Mouse (Mus musculus) gastrocnemius, postnatal 25 days (tissue): ENCODE measurements at regions not wholly inside any gene's neighbourhood (a gene's known extent, or its start where the extent isn't known, plus 50 kb on each side); places are given as distances from the start of the nearest gene placed in this dataset.

Experiments used
- DNase-seq: peaks from one replicate; pipeline ENCODE4 v3.0.0; 2022

DNA sequence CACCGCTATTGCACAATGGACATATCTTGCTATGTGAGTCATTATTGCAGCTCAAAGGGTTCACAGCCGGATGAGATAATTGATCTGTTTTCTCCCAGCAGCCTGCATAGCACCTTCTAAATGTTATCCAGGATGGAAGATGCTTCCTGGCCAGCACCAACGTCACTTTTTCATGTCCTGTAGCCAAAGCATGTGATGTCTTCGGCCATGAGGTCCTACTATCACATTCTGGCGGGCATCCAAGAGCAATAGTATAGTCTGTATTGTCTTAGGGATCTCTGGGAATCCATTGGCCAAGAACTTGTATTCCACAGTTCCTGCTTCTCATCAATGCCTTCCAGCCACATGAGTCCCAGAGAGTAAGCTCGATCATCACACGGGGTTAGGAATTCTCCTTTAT lies 70.6 kb downstream of the Npy start:
- no peak for DNase-seq

DNA sequence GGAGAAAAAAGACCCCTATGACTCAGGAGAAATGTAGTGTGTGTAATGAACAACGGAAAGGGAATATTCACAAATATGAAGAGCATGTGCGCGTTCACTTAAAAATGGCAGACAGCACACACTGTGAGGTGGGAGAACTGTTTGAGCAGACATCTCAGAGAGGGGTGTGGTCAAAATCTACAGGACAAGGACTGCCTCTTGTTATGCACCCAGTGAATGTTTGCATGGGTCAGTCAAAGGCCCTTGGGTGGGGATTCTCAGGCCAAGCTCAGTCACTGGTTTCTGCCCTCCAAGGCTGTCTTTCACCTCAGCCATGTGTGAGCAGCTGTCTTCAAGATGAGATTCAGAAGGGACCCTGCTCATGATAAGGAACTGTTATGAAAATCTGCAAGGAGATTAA lies 76.6 kb downstream of the Npy start:
- DNase-seq: no peak

DNA sequence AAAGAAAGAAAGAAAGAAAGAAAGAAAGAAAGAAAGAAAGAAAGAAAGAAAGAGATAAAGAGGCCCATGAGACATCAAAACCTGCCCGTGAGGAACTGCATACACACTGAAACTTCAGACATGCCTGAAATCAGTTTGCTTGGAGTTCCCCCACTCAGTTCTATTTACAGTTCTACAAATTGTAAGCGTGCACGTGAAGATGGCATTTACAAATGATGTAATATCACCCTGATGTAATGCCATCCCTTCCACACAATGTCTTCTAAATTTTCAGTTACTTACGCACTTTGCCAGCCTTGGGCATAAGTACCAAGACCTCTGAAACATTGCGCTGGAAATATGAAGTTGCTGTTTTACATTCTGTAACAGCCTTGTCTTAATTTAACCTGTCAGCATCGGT lies 79.0 kb downstream of the Npy start:
- no peak for DNase-seq

DNA sequence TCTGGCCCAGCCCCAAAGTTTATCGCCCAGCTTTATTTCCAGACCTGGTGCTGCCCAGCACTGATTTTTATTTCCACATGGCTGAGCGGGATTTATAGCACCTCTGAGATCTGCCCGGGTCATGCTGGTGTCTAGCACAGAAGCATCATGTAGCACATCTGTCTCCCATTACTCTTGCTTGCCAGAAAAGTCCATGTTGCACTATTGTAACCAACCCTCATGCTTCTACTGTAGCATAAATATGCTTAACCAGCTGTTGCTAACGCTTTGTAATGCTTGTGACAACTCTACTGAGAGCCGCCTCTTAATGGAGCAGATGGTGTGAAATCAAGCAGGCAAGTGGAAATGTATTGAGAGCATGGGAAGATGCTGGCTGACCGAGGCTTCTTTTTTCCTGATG lies 81.5 kb downstream of the Npy start:
- DNase-seq: no peak

DNA sequence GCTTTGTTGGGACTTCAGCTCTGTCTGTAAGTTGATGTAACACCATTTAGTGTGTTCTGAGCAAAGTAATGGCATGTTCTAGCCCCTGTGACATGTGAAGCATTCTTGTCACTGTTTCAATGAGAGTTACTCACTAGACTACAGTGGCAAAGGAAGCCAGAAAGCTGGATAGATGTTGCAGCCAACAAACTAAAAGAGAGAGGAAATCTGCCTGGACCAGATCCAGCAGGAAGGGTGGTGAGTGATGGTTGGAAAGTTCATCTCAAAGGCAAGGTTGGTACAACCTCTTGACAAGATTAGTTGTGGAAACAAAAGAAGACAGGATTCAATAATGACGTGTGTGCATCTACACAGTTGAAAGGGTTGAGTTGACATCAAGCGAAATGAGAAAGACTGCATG lies 83.9 kb downstream of the Npy start:
- DNase-seq: no peak

DNA sequence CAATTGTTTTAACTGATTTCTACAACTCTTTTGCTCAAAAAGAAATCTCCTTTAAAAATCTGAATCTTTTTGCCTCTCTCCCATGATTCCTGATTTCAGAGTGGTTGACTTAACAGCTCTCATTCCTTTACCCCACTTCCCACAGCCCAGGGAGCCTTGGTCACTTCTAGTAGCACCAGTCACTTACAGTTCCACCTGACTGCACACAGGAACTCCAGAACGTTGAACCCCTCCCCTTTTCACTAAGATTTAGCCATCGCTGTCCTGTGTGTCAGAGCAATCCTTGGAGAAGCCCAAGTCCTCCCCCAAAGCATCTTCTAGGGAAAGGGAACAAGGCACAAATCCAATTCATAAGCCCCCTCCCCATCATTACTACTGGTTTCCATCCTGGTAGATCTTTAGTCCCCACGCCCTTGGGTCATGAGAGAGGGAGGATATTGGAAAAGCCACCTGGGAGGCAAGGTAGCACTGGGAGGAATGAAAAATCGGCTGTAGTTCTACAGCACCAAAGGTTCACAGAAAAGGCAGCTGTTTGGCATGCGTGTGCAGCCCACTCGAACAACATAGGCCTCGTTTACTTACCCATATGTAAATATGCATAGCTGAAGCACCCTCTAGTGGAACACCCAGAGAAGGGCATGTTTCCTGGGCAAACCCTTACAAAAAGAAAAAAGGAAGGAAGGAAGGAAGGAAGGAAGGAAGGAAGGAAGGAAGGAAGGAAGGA lies 96.7 kb downstream of the Npy start:
- no peak for DNase-seq

DNA sequence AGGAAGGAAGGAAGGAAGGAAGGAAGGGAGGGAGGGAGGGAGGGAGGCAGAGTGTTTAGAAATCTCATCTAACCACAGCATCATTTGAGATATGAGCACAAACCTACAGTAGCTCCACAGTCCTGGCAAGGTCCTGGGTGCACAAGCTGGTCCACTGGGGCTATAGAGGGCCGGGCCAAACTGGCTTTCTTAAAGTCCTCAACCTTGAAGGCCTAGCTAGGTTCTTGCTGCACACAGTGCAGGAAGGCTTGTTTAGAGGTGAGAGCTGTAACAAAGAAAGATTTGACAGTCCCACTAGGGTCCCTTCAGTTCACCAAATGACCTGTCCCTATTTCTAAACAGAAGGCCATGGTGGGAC lies 97.3 kb downstream of the Npy start:
- DNase-seq: no peak

DNA sequence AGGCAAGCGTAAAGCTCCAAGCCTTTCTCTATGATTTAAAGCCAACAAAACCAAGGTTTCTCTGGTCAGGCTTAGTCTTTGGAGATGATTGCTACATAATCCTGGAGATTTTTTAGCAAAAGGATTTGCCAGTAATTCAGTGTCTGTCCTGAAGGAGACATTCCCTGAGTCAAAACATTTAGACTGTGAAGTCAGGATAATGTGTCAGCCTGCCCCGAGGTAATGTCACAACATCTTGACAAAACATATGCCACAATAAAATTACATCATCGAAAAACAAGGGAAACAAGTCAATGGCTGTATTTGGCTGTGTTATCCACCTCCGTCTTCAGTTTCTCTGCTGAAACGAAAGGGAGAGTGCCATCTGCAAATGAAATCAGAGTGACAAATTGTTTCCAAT lies 101.8 kb downstream of the Npy start:
- no peak for DNase-seq

DNA sequence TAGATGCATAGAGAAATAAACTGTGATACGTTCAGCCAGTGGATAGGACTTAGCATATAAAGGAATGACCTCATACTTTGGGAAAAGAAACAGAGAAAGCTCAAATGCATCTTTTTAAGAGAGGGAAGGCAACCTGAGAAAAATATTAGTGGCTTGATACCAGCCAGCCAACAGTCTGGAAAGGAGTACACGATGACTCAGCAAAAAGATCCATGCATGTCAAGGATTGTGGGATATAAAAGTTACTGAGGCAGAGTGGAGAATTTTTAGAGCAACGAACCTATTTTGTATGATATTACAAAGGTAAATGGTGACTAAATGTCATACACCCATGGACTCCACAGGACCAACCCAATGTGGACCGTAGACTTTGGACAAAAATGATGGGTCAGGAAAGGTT lies 105.6 kb downstream of the Npy start:
- DNase-seq: no peak

DNA sequence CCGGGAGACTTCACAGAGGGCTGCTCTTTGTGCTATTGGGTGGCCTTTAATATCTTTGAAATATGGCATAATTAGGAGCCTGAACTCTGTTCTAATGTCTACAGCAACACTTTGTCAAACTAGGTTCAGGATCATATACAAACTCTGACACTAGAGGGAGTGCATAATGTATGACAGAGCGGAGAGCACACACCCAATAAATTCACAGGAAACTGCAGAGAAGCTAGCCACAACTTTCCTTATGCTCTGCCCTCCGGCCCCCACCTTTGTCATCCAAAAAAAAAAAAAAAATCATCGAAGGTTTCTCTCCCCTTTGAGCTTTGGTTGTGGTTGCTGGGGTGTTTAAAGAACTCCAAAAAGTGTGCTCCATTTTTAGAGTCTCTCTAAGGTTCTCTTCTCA lies 107.6 kb downstream of the Npy start:
- no peak for DNase-seq

DNA sequence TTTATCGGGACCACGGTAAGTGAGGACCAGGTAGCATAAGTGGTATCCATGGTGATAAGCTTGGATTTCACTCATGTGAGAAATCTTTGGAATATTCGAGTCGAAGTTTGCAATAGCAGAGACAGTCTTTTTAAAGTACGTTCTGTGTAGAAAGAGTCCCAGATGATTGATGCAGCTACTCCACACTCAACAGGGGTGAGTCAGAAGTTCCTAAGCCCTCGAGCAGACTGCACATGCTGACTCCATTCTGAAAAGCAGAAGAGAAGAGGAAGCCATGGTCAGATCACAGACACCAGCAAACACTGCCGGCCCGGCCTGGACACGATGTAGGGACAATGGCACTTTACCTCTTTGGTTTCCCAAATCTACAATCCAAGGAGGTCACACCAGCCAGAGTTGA lies 120.6 kb downstream of the Npy start:
- DNase-seq: no peak

DNA sequence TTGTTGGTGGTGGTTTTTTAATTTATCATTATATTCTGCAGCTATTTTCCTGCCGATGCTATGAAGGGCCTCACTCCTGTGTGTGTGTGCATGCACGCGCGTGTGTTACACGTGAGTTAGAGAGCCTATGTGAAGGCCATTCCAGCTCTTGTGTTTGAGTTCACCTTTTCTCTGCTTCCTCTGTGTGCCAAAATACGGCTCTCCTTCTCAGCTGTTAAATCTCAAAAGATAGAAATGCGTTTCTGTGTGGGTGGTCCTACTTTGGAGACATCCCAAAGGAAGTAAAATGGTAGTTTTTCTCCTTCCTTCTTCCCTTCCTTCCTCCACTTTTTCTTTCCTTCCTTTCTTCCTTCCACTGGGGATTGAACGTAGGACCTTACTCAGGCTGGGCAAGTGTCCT lies 136.4 kb downstream of the Npy start:
- no peak for DNase-seq

DNA sequence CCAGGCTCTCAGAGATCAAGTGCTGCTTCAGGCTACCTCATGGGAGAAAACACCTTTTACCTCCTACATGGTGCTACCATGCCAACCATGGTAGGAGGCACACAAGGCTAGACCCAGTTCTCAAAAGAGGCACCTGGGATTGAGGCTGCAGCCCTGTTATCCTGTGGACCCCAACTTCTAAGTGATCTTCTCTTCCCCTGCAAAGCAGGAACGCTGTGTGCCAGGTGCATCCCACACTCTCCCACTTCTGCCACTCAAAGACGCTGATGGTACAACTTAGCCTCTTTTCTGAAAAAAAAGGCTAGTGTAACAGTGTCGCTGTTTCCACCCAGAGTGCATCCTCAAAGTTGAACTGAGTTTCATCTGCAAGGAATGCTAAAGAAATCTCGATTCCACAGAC lies 138.7 kb downstream of the Npy start:
- no peak for DNase-seq

DNA sequence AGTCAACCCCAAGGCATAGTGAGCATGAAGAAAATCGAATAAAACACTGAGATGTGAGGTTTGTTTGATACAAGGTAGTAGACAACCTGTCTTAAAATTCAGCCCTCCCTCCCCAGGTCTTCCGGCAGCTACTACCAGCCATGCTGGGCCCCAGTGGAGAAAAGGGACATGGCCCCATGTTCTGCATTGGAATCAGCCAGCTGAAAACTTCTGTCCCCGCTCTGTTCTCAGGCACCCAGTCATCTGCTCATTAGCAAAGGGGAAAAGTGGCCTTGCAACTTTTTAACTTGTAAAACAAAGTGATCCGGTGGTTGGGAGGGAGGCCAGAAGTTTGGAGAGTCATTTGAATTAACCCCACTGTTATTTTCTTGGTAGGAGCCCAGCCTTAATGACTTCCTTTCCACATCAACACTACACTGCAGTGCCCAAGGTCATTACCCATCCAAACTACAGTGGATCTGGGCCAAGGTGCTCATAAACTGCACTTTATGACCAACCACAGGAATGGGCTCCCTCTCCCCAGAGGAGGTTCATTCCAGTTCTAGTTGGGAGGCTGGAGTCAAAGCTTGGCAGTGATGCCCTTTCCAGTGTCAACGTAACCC lies 143.5 kb downstream of the Npy start:
- DNase-seq: no peak

DNA sequence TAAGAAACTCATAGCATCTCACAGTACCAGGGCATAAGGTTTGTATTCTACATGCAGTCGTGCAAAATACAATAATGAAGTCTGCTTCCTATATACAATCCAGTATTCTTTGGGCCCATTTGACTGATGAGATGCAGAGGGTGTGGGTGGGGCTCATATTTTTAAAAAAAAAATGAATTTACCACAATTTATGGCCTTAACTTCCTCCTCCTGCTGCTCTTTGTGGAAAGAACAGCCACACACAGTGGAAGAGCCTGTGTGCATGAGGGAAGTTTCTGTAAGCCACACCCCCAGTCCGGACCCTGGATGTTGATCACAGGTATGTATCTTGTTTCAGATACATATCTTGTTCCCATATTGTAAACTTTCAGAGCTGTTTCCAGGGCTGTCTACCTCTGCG lies 143.5 kb upstream of the Mpp6 start:
- no peak for DNase-seq

DNA sequence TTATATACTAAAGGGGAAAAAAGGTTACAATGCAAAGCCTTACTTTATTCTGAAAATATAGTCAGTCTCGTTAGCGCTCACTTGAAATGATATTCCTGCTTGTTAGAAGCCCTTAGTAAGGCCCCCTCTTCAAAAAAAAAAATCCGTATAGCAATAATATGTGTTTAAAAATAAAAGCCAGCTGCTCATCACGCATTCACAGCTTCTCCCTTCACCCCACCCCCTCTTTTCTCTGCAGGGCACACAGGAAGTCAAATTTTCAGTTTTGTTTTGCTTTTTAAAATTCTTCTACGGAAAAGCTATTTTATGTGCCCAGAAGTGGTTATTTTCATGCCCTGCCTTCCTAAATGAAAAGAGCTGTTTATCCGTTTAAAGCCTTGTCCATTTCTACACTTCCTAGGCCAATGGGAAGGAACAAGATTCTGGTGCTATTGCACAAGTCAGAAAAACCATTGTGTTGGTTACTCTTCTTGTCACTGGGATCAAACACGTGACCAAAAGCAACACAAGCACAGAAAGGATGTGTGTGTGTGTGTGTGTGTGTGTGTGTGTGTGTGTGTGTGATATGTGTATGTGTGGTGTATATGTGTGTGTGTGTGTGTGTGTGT lies 136.7 kb upstream of the Mpp6 start:
- no peak for DNase-seq

DNA sequence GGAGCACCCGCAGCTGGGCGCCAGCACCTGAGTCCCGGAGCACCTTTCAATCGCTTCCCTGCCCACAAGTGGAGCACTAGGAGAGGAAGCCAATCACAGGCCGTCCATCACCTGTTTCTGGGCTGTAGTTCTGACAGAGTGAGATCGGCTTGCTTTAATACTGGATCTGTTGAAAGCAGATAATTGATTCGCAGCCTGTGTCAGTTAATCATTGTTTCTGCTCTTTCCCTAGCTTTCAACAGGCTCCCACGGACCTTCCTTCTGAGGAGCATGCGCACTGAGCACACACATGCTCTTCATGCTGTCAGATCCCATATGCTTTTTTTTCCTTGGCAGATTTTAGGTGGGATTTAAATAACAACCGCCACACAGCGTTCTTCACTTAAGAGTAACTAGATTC lies 132.3 kb upstream of the Mpp6 start:
- DNase-seq: no peak

DNA sequence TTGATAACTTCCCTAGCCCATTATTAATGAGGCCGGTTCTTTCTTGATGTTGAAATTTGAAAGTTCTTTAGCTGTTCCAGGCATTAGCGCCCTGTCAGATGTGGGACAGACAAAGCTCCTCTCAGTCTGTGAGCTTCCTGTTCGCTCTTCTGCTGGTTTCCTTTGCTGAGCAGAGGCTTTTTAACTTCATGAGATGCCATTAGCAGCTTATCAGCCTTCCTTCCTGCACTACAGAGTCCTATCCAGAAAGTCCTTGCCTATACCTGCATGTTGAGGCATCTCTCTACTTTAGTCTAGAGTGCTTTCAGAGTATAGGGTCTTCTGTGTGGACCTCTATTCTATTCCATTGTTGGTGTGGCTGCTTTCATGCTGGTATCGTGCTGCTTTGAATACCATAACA lies 126.3 kb upstream of the Mpp6 start:
- DNase-seq: no peak

DNA sequence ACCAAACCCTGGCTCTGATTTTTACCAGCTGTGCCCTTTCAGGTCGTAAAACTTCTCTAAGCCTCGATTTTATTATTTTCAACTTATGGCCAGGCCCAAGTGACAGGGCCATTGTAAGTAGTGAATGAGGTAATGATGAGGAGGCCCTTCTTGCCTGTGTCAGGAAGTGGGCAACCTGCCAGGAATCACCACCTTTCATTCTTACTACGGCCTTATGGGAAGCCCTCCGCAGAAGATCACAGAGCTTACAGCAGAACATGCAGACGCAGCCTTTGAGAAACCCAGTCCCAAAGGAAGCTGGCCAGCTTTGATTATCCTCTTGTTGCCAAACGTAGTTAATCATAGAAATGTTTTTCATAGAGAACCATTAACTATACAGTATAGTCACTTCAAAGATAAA lies 124.9 kb upstream of the Mpp6 start:
- DNase-seq: no peak

DNA sequence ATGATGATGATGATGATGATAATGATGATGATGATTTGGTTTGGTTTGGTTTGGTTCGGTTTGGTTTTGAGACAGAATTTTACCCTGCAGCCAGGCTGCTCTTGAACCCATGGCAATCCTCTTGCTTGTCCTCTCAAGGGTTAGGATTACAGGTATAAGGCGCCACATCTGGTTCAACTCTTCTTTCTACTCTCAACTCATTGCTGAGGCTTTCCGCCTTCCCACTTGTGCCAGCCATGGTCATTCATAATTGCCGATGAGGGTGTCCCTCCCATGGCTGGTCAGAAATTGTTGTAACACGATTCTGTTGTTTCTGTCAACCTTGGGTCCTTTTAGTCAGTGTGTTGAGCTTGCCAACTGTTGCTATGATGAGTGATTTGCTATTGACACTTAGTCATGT lies 122.9 kb upstream of the Mpp6 start:
- no peak for DNase-seq

DNA sequence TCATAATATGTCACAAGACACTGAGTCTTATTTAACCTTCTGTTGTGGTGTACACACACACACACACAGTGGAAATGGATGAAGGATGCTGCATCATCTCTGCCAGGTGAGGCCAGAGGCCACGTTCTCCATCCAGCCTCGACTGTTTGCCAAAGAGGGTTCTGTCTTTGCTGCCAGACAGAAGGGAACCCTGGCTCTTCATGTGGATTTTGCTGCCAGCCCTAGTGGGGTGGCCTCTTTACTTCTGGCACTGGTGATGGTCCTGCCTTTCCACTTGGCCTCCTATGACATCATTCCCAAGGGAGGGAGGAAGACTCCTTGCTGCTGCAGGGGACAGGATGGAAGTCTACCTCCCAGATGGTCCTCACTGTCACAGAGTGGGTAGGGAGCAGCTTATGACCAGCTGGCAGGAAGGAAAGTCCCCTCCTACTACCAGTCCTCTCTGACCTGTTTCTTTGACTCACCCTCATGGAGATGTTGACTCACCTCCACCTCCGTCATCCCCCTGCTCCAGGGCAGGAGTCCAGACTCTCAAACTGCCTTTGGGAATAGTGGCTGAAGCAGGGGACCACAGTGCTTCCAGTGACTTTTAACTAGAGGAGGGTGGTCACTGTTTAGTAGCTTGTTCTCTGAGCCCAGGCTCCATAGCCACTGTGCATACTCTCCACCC lies 122.4 kb upstream of the Mpp6 start:
- DNase-seq: no peak

DNA sequence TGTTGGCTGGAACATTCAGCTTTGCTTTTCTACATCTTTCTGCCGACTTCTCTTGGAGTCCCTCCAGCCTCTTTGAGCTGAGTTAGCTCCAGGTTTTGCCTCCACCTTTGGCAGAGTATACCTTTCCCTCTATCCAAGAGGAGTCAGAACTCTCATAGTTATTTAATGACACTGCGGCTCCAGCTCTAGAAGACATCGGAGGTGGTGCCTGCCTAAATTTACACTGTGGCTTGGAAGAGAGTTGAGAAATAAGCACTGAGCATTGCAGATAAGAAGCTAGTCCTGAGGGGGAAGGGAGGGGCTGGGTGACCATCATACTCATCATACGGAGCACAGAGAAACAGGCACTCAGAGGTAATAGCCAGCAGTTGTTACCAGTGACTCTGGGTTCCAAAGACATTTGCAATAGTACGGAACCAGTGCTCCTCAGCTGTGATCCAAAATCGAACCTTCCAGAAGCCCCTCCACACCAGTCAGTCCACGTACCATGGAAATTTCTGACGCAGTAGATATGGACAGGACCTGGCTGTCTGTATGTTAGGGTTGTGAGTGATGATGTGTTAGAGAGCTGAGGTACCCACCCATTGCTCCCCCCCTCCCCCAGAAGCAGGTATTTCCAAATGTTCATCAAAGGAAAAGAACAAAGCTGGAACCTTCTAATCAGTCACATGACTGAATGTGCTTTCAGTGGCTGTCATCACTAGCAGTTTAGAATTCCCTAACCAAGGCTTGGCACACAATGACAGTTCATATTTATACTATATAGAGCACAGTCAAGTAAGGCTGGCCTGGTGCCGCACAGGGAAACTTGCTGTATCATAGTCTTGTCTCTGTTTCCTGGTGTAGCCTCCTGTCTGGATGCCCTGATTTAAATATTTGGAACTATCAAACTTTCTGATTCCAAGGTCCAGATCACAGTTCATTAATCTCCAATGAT lies 120.2 kb upstream of the Mpp6 start:
- no peak for DNase-seq

DNA sequence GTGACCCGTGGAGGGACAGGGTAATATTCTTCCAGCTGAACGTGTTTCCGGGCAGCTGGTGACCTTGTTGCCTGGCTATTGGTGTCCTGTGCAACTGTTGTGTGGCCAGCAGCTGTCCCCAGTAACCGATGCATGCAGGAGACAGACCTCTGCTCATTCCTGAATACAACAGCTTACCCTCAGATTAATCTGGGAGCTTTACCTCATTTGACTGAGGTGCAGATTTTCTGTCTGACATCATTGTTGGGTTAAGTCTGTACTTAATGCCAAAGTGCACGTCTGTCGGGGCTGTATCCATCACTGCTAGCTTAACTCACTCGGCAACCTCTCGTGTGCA lies 119.6 kb upstream of the Mpp6 start:
- DNase-seq: no peak
